Mouse (Mus musculus) embryo, embryonic 11 days (tissue): Measurements from ENCODE around the gene Zik1.

Source experiments
- DNase-seq: peaks from one replicate; pipeline ENCODE4 v3.0.0-alpha.2; 2015

Gene Zik1

GRCm38 (mm10) chr7:10494786-10495521 is at the start of gene Zik1:
Gene Zik1, minus strand, starts transcription at chr7:10495394.
- peak; percentile 92 for DNase-seq

- no peak for DNase-seq
Observed at GRCm38 (mm10) chr7:10495578-10495977, 384 bp upstream of the Zik1 start.

- peak; percentile 30 for DNase-seq
Observed at GRCm38 (mm10) chr7:10480588-10481233, 14.5 kb downstream of the Zik1 start.

- DNase-seq, result no peak
Observed at GRCm38 (mm10) chr7:10479813-10480212, 15.4 kb downstream of the Zik1 start.

GRCm38 (mm10) chr7:10458166-10458565 is 37.0 kb downstream of the Zik1 start:
- DNase-seq, result no peak

GRCm38 (mm10) chr7:10443031-10443430 is 52.2 kb downstream of the Zik1 start, which contains the start of gene Vmn1r67:
Gene Vmn1r67, plus strand, starts transcription at chr7:10443331.
- no peak for DNase-seq
